In genomic region chr1:62488871-62489270, GRCm38 (mm10) we compare ENCODE assay signal across 23 mouse cellular contexts.
DNase-seq lines count a peak whose midpoint lies in the region; ATAC-seq and TF ChIP-seq lines count a peak whose summit lies in the region.
"Had no signal": no experiment of that assay in that cellular context is flagged by ENCODE, and none has a peak within 500 bp of the region (broad histone marks: within the 10 kb centered on the region; RNA-seq: fewer than 3 reads in every experiment).

No protein-coding gene starts in this region.

- peak overlapping the region; percentile 12; the same call in 1 of the 2 replicates for H3K4me2 ChIP-seq in forebrain, embryonic 13.5 days
- H3K4me2 ChIP-seq in forebrain, embryonic 12.5 days = no peak overlapping the region
- H3K4me2 ChIP-seq in forebrain, embryonic 16.5 days (ENCODE audit: low read length) = no peak overlapping the region
- H3K4me2 ChIP-seq: embryonic facial prominence, embryonic 12.5 days; heart, embryonic 12.5 days; hindbrain, embryonic 15.5 days had no signal

- TF ChIP-seq CTCF in layer of hippocampus, adult 2 months (conservative IDR thresholded peaks at IDR 0.05) = no peak

- H3K4me3 ChIP-seq in forebrain, embryonic 13.5 days = no peak overlapping the region
- no peak overlapping the region for H3K4me3 ChIP-seq in forebrain, embryonic 12.5 days (replicated peaks)
- H3K4me3 ChIP-seq in layer of hippocampus, adult 2 months = peak overlapping the region; percentile 15; the same call in 1 of the 2 replicates
- no peak overlapping the region for H3K4me3 ChIP-seq in forebrain, embryonic 16.5 days (replicated peaks; ENCODE audit: low read length)
- H3K4me3 ChIP-seq: embryonic facial prominence, embryonic 12.5 days; heart, embryonic 12.5 days; hindbrain, embryonic 10.5 days; hindbrain, embryonic 15.5 days had no signal

- H3K27me3 ChIP-seq in forebrain, embryonic 13.5 days = no peaks in the 10 kb centered on the region
- H3K27me3 ChIP-seq in forebrain, embryonic 12.5 days = no peaks in the 10 kb centered on the region
- no peaks in the 10 kb centered on the region for H3K27me3 ChIP-seq in forebrain, embryonic 16.5 days (replicated peaks; ENCODE audit: control insufficient read depth, insufficient read depth, low read length)
- H3K27me3 ChIP-seq: embryonic facial prominence, embryonic 12.5 days; heart, embryonic 12.5 days; hindbrain, embryonic 15.5 days had no signal

- H3K36me3 ChIP-seq in forebrain, embryonic 13.5 days (ENCODE audit: poor library complexity, severe bottlenecking) = no peaks in the 10 kb centered on the region
- no peaks in the 10 kb centered on the region for H3K36me3 ChIP-seq in forebrain, embryonic 12.5 days (replicated peaks)
- H3K36me3 ChIP-seq in forebrain, embryonic 16.5 days (ENCODE audit: control insufficient read depth, insufficient read depth) = 0 out of 2 replicates have a peak, but pooled peaks cover 2% of the 10 kb centered on the region
- H3K36me3 ChIP-seq: embryonic facial prominence, embryonic 12.5 days; G1E; heart, embryonic 12.5 days; hindbrain, embryonic 10.5 days; hindbrain, embryonic 15.5 days had no signal

- no peak overlapping the region for H3K27ac ChIP-seq in forebrain, embryonic 13.5 days
- no peak overlapping the region for H3K27ac ChIP-seq in forebrain, embryonic 12.5 days
- 0 out of 2 replicates have a peak overlapping the region, but pooled peaks have one; percentile 18 for H3K27ac ChIP-seq in layer of hippocampus, adult 2 months
- no peak overlapping the region for H3K27ac ChIP-seq in forebrain, embryonic 16.5 days (ENCODE audit: low read length)
- H3K27ac ChIP-seq: embryonic facial prominence, embryonic 12.5 days; hindbrain, embryonic 10.5 days; hindbrain, embryonic 15.5 days had no signal

- ATAC-seq in forebrain, embryonic 13.5 days = peak; percentile 74; the same call in 1 of the 2 replicates
- ATAC-seq in forebrain, embryonic 12.5 days (ENCODE audit: low FRiP score) = no peak
- peak; percentile 90 for ATAC-seq in forebrain, embryonic 16.5 days
- ATAC-seq: CD4-positive, CD25-positive, alpha-beta regulatory T cell, adult 4 months; inflammation-experienced regulatory T-cells, adult 6 months; intestine, postnatal 0 days had no signal

- no peak overlapping the region for H3K9ac ChIP-seq in forebrain, embryonic 13.5 days
- no peak overlapping the region for H3K9ac ChIP-seq in forebrain, embryonic 12.5 days
- H3K9ac ChIP-seq in forebrain, embryonic 16.5 days (replicated peaks; ENCODE audit: low read depth, low read length) = no peak overlapping the region
- H3K9ac ChIP-seq: embryonic facial prominence, embryonic 12.5 days; heart, embryonic 12.5 days; hindbrain, embryonic 15.5 days had no signal

- WGBS in forebrain, embryonic 13.5 days = 34% methylated on average over 6 of the region's 6 CpGs
- 37% methylated on average over 6 of the region's 6 CpGs for WGBS in forebrain, embryonic 12.5 days
- 21% methylated on average over 6 of the region's 6 CpGs for WGBS in forebrain, embryonic 16.5 days

- H3K4me1 ChIP-seq in forebrain, embryonic 13.5 days = peaks cover 13% of the 10 kb centered on the region
- peaks cover 2% of the 10 kb centered on the region; the same call in 1 of the 2 replicates for H3K4me1 ChIP-seq in forebrain, embryonic 12.5 days
- H3K4me1 ChIP-seq in forebrain, embryonic 16.5 days (replicated peaks; ENCODE audit: control insufficient read depth, insufficient read depth, low read length) = peaks cover 5% of the 10 kb centered on the region; the same call in 1 of the 2 replicates
- H3K4me1 ChIP-seq: embryonic facial prominence, embryonic 12.5 days; heart, embryonic 12.5 days; hindbrain, embryonic 10.5 days; hindbrain, embryonic 15.5 days had no signal

- no peak for DNase-seq in layer of hippocampus, adult 2 months (ENCODE audit: low spot score in 2 of 2)
- no peak for DNase-seq in layer of hippocampus, adult 11-12 months (ENCODE audit: low spot score)
- DNase-seq in brain, adult 2 months (ENCODE audit: low read depth, low spot score) = peak; percentile 34
- DNase-seq in adrenal gland, adult 2 months = no peak
- no peak for DNase-seq in gastrocnemius, adult 8-10 months (ENCODE audit: low spot score in 2 of 2)
- DNase-seq: adrenal gland, postnatal 10 days; B cell, adult 2 months; cerebellum, adult 11 months; cerebellum, adult 8-10 months; cerebellum, postnatal 14 days; embryo, embryonic 11 days; gastrocnemius, postnatal 14 days had no signal

- no peaks in the 10 kb centered on the region; the same call in 1 of the 2 replicates for H3K9me3 ChIP-seq in forebrain, embryonic 13.5 days (replicated peaks)
- 0 out of 2 replicates have a peak, but pooled peaks cover 3% of the 10 kb centered on the region for H3K9me3 ChIP-seq in forebrain, embryonic 12.5 days
- H3K9me3 ChIP-seq in forebrain, embryonic 16.5 days (ENCODE audit: control insufficient read depth, low read length) = 0 out of 2 replicates have a peak, but pooled peaks cover 2% of the 10 kb centered on the region
- H3K9me3 ChIP-seq: G1E; heart, embryonic 12.5 days; hindbrain, embryonic 10.5 days; hindbrain, embryonic 15.5 days had no signal
